Mouse (Mus musculus): ENCODE measurements around the gene Aox2.

Aox2 gene

GRCm38 (mm10) chr1:58278026-58278425, at the start of gene Aox2:
TSS of gene Aox2 (plus strand) at chr1:58278326.
- DNase-seq, result no peak

GRCm38 (mm10) chr1:58228916-58229315, 49.2 kb upstream of the Aox2 start:
- DNase-seq, result no peak

GRCm38 (mm10) chr1:58229774-58230173, 48.4 kb upstream of the Aox2 start:
- DNase-seq, result no peak

GRCm38 (mm10) chr1:58230542-58230941, 47.6 kb upstream of the Aox2 start:
- no peak for DNase-seq

- no peak for DNase-seq
Observed at GRCm38 (mm10) chr1:58235405-58235804, 42.7 kb upstream of the Aox2 start.

- DNase-seq, result peak in 1 of 2 experiments; percentile 33
Observed at GRCm38 (mm10) chr1:58237527-58238299, 40.4 kb upstream of the Aox2 start.

- DNase-seq, result no peak
Observed at GRCm38 (mm10) chr1:58238440-58238839, 39.7 kb upstream of the Aox2 start.

GRCm38 (mm10) chr1:58238961-58239360, 39.2 kb upstream of the Aox2 start:
- DNase-seq, result no peak

GRCm38 (mm10) chr1:58240347-58240746, 37.8 kb upstream of the Aox2 start:
- DNase-seq, result no peak

- no peak for DNase-seq
Observed at GRCm38 (mm10) chr1:58244487-58244886, 33.6 kb upstream of the Aox2 start.

GRCm38 (mm10) chr1:58248518-58248917, 29.6 kb upstream of the Aox2 start:
- no peak for DNase-seq

- DNase-seq, result no peak
Observed at GRCm38 (mm10) chr1:58253466-58253865, 24.7 kb upstream of the Aox2 start.

GRCm38 (mm10) chr1:58257195-58257991, 20.7 kb upstream of the Aox2 start:
- DNase-seq, result peak in 1 of 2 experiments; percentile 26

- DNase-seq, result no peak
Observed at GRCm38 (mm10) chr1:58260311-58260710, 17.8 kb upstream of the Aox2 start.

- no peak for DNase-seq
Observed at GRCm38 (mm10) chr1:58268231-58268630, 9.9 kb upstream of the Aox2 start.

GRCm38 (mm10) chr1:58270807-58271569, 7.1 kb upstream of the Aox2 start:
- DNase-seq, result peak in 1 of 2 experiments; percentile 21

- no peak for DNase-seq
Observed at GRCm38 (mm10) chr1:58275879-58276278, 2.2 kb upstream of the Aox2 start.

GRCm38 (mm10) chr1:58278513-58278912, 387 bp downstream of the Aox2 start:
- no peak for DNase-seq

- no peak for DNase-seq
Observed at GRCm38 (mm10) chr1:58280381-58280780, 2.3 kb downstream of the Aox2 start.

- no peak for DNase-seq
Observed at GRCm38 (mm10) chr1:58280939-58281624, 3.0 kb downstream of the Aox2 start.

GRCm38 (mm10) chr1:58281625-58281988, 3.5 kb downstream of the Aox2 start:
- DNase-seq, result no peak

GRCm38 (mm10) chr1:58284505-58284904, 6.4 kb downstream of the Aox2 start:
- no peak for DNase-seq

GRCm38 (mm10) chr1:58288091-58288490, 10.0 kb downstream of the Aox2 start:
- no peak for DNase-seq
